Mouse (Mus musculus) E14TG2a.4 (cell line): Measurements from ENCODE around the gene Fam240b.

Source experiments
- CTCF ChIP-seq: conservative IDR thresholded peaks from 2 replicates; pipeline ENCODE4 v1.5.1; 2014; ENCODE audit warnings: low read length
- NANOG ChIP-seq: IDR thresholded peaks from 2 replicates; pipeline ENCODE4 v1.6.1; 2014; ENCODE audit warnings: borderline replicate concordance, low read length, mixed read lengths

DNA sequence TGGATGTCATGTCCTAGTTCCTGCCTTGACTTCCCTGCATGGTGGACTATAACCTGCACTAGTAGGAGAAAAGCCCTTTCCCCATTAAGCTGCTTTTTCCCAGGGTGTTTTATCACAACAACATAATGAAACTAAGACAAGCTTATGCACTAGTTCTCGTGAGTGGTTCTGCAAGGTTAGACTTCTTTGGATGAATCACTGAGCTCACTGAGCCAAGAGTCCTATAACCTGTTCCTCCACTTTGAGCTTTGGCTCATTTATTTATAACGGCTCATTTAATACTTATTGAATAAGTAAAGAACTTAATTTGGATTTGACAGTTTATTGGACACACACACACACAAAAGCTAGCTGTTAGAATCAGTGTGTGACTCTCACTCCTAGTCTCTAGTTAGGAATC lies 16.7 kb upstream of the Fam240b start:
- TF ChIP-seq CTCF (no peak), NANOG (no peak)
